Mouse (Mus musculus): ENCODE results near the gene Zfr2.

Gene Zfr2

DNA sequence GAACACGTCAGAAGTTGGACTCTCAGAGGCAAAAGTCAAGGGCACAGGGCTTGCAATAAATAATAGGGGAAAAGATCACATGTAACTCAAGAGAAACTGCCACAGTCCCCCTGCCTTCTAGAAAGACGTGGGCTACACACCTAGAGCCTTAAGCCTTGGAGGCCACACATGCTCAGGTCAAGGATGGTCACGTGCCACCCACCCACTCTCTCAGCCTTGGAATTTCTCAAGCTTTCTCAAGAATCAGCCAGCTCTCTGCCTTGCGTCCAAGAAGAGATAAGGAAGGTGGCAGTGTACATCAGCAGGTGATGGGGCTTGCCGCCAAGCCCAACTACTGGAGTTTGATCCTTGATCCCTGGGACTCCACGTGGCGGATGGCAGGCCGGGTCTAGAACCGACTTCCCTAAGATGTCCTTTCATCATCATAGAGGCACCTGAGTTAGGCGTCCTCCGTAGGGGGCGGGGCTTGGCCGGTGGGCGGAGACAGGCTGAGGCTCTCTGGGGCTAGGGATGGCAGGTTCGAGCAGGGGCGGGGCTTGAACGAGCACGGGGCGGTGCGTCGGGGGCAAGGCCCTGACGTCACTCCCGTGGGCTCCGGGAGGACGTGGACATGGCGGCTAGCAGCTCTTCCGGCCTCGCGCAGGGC is at the start of gene Zfr2:
TSS of gene Zfr2 (plus strand) at position 576 of the 646 bp plus-strand sequence.
- DNase-seq (ENCODE audit: low spot score in 2 of 2) = peak; percentile 86 to 93

GRCm38 (mm10) chr10:81183805-81184204 is 49.1 kb upstream of the Zfr2 start, which contains the start of gene 4930442H23Rik:
TSS of gene 4930442H23Rik (minus strand) at chr10:81183849.
- no peak for DNase-seq (ENCODE audit: low spot score in 2 of 2)

GRCm38 (mm10) chr10:81184765-81185164 is 48.2 kb upstream of the Zfr2 start:
- DNase-seq (ENCODE audit: low spot score in 2 of 2) = no peak

DNA sequence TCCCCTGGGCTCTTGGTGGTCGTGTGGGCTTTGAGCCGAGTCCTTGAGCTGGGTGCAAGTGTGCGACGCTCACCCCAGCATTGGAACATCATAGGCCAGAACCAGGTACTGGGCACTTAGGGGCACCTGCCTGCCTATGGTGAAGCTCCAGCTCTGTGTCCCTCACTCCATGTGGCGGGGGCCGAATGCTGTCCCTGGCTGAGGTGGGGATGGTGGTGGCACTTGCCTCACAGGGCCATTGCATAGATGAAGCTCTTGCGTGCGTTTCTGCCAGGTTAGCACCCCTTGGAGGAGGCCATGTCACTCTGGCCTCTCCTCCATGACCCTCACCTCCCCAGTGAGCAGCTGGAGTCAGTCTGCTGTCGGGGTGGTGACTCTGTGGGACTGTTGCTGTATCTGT is 45.8 kb upstream of the Zfr2 start:
- DNase-seq (ENCODE audit: low spot score in 2 of 2) = no peak

- no peak for DNase-seq (ENCODE audit: low spot score in 2 of 2)
Measured at GRCm38 (mm10) chr10:81189821-81190220, 43.1 kb upstream of the Zfr2 start.

GRCm38 (mm10) chr10:81190236-81190911 is 42.6 kb upstream of the Zfr2 start:
- DNase-seq (ENCODE audit: low spot score in 2 of 2) = no peak

GRCm38 (mm10) chr10:81190912-81191321 is 42.0 kb upstream of the Zfr2 start:
- DNase-seq (ENCODE audit: low spot score in 2 of 2) = no peak

- no peak for DNase-seq (ENCODE audit: low spot score in 2 of 2)
Measured at GRCm38 (mm10) chr10:81191342-81191982, 41.5 kb upstream of the Zfr2 start.

GRCm38 (mm10) chr10:81192270-81192967 is 40.5 kb upstream of the Zfr2 start:
- peak; percentile 73 to 74 for DNase-seq (ENCODE audit: low spot score in 2 of 2)

GRCm38 (mm10) chr10:81192968-81193501 is 39.9 kb upstream of the Zfr2 start:
- no peak for DNase-seq (ENCODE audit: low spot score in 2 of 2)

DNA sequence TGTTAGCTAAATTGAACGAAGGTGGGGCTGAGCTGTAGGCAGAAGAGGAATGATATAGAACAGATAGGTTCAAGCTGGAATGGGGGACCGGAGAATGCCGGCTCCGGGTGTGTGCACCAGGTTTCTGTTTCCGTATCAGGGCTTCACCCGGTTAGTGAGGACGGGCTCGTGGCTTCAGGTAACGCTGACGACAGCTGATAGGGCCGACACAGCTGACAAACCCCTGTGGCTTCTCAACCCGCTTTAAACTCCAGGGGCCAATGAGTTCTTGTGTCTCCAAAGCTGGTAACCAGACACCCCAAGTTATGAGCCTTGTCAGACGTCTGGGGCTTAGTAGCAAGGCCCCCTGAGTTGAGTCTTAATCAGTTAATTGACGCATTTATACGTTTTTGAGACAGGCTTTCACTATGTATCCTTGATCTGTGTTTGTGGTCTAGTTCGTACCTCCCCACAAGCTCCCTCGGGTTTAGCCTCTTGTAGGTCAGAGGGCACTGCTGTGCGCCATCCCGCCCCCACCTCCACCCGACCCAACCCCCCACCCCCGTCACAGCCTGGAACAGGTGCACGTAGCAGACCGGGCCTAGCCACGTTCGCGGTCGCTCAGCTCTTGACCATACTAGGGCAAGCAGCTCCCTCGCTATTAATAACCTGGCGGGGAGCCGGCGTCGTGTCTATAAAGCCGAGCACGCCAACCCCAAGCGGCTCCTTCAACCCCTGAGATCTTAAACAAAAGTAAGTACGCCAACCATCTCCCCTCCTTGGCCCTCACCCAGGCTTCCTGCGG is 38.8 kb upstream of the Zfr2 start:
- DNase-seq (ENCODE audit: low spot score in 2 of 2) = no peak

DNA sequence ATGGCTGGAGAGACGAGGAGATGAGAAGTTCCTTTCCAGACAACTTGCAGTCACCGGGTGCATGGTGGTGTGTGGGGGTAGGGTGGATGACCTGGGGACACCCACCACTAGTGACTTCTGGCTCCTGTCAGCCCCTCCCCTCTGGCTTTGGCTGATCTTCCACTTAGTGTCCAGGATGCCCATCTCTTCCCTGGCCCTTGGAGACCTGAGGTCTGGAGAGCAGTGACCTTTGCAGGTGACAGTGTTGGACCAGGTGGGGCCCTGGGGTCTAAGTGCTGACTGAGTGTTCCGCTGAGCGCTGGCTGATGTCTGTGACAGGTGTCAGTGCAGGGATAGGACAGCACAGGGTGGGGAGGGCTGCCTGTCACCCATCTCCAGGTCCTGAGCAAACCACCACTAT is 37.7 kb upstream of the Zfr2 start:
- DNase-seq (ENCODE audit: low spot score in 2 of 2) = no peak

GRCm38 (mm10) chr10:81196470-81197065 is 36.4 kb upstream of the Zfr2 start:
- DNase-seq (ENCODE audit: low spot score in 2 of 2) = no peak

DNA sequence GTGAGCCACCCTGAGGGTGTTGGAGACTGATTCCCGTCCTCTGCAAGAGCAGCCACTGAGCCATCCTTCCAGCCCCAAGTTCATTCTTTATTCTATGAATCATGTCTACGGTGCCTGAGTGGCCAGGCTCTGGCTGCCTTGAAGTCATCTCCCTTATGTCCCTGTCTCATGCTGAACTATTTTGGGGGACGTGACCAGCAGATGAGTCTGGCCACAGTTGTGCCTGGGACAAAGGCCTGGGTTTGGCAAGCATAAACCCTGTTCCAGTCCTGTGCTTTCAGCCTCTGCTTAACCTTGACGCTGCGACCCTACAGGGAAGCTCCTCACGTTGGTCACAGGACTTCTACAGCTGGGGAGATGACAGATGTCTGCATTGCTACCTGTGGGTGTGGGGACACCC is 35.6 kb upstream of the Zfr2 start:
- DNase-seq (ENCODE audit: low spot score in 2 of 2) = no peak

GRCm38 (mm10) chr10:81198230-81198629 is 34.7 kb upstream of the Zfr2 start:
- DNase-seq (ENCODE audit: low spot score in 2 of 2) = no peak

DNA sequence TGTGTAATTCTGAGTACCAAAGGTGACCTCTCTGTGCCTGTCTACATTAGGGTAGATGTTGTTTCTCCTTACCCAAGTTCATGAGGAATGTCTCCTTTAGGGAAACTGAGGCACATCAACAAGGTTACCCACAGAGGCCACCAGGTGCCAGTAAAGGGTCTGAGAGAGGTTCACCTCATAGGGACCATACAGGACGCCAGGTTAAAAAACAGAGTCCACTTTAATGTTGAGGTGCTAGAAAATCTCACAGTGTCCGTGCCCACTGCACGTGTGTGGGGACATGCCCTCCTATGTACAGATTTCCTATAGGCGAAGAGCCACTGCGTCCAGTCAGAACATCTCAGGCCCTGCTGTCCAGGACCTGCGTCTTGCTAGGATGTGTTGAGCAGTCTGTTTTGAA is 34.0 kb upstream of the Zfr2 start:
- no peak for DNase-seq (ENCODE audit: low spot score in 2 of 2)

DNA sequence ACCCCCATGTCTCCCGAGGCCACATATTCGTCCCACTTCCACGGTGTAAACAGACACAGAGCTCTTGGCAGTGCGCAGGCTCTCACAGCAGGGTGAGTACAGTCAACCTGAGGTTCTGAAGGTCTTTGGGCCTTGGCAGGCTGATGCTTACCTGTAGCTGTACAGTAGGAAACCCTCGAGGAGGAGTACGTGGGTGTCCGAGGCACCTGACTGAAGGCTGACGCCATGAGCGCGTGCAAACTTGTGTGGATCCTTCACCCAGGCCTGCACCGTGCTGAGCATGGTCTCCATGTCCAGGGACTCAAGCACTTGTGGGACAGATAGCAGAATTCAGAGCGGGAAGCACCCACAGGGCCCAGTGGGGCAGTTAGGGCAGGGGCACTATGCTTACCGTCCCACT is 32.8 kb upstream of the Zfr2 start:
- no peak for DNase-seq (ENCODE audit: low spot score in 2 of 2)

DNA sequence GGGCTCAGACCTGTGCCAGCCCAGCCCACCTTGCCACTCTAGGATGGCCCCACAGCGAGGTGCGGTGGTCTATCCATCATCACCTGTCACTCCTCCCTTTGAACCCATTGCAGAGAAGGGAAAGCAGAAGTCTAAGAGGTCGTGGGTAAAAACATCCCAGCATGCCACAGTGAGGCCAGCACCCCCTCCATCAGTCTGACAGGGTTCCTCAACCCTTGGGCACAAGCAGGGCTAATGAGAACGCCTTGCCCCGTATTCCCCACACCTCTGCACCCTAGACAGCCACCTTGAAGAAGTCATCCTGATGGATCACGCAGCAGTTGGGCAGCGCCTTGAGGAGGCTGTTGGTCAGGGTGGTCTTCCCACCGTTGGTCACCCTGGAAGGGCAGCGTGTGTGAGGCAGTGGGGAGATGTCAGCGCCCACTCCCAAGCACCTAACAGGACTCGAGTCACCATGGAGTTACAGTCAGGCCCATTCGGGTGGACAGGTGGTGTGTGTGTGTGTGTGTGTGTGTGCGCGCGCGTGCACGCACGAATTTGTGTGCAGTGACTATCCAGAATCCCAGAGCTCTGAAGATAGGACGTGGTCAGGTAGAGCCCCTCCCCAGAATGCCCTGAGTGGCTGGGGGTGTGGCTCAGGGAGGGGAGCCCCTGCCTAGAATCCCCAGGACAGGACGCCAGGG is 32.2 kb upstream of the Zfr2 start:
- no peak for DNase-seq (ENCODE audit: low spot score in 2 of 2)

GRCm38 (mm10) chr10:81201807-81202758 is 30.9 kb upstream of the Zfr2 start, which contains the start of gene Nmrk2:
TSS of gene Nmrk2 (minus strand) at chr10:81202051.
- DNase-seq (ENCODE audit: low spot score in 2 of 2) = no peak
